Mouse (Mus musculus) liver, postnatal 0 days (tissue): ENCODE results near the gene Plch2.

Experiments used
- CTCF ChIP-seq: sonication (generic); IDR thresholded peaks from 2 replicates; pipeline ENCODE4 v1.5.1; 2016; ENCODE audit warnings: antibody characterized with exemption, low read depth
- EP300 ChIP-seq: IDR thresholded peaks from 2 replicates; pipeline ENCODE4 v1.6.1; 2016; ENCODE audit warnings: antibody characterized with exemption, low read depth, mild to moderate bottlenecking

DNA sequence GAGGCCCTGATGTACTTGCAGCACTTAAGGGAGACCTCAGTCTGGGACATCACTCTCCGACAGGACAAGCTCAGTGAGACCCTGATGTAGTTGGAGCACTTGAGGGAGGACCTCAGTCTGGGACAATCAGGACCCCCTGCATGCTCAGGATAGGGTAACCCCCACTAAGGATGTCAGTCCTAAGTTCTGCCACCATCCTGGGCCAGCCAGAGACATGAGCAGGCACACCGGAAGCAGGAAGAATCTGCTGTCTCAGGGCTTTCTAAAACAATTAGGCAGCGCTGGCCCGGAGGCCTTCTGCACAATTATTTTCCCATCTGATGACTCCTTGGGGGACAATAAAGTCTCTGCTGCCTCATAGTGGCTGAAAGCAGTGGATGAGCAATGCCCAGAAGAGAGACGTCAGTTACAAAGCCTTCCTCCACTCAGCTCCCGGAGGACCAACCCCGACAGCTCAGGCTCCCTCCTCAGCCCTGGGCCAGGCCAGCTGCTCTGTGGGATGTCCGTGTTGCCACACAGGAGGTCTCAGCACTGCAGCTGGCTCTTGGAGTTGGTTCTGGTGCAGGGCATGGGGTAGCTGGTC lies 59.9 kb downstream of the Plch2 start:
- TF ChIP-seq CTCF (no peak), EP300 (no peak)
